Mouse (Mus musculus) kidney, adult 9 months (tissue): ENCODE results near the gene Pecr.

Source experiments
- DNase-seq: peaks from one replicate; pipeline ENCODE4 v3.0.0; 2022

Gene Pecr

DNA sequence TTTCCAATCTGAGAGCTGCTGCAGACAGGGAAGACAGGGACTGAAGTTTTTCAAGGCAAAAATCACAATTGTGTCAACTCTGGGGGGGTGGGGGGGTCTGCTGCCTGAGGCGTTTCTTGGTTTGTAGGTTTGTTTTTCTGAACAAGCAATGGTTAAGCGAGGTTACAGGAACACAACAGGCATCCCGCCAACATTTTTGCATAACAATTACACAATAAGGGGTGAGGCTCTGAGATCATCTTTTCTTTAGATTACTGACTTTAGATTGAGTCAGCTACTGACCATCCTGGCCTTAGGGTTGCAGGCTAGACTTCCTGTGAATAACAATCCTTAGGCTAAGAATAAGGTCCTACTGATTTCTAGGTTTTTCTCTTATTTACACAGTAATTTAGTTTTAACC, 55.1 kb downstream of the Pecr start:
- DNase-seq: no peak

DNA sequence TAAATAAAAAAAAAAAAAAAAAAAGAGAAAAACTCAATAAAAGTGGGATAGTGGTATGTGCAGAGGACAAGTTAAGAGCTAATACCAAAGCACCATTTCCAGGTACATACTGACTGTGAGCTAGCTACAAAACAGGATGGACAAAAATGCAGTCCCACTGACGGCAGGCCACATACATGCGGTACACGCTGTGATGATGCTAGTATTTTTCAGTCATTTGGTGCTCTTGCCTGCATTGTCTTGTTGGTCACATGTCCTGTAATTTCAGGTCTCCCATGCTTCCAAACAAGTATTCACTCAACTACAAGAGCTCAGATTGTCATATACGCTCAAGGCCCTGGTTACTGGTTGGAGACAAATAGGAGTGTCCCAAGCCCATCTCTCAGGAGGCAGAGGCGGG, 56.6 kb downstream of the Pecr start:
- no peak for DNase-seq

DNA sequence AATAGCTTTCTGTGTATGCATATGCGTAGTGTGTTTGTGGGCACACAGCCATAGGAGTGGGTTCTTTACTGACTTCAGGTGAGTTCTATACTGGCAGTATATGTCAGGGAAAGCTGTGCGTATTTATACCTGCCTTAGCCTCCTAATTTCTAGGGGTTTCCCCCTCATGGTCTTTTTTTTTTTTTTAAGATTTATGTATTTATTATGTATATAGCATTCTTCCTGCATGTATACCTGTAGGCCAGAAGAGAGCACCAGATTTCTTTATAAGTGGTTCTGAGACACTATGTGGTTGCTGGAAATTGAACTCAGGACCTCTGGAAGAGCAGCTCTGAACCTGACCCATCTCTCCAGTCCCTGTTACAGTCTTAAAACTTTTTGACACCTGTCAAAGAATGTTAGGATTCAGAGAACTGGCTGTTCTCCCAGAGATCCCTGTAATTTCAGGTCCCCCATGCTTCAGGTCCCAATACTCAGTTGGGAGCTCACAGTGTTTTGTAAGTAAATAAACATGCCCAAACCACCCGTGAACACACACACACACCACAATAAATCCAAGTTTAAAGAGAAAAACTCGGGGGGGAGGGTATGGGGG, 57.1 kb downstream of the Pecr start:
- DNase-seq: no peak

DNA sequence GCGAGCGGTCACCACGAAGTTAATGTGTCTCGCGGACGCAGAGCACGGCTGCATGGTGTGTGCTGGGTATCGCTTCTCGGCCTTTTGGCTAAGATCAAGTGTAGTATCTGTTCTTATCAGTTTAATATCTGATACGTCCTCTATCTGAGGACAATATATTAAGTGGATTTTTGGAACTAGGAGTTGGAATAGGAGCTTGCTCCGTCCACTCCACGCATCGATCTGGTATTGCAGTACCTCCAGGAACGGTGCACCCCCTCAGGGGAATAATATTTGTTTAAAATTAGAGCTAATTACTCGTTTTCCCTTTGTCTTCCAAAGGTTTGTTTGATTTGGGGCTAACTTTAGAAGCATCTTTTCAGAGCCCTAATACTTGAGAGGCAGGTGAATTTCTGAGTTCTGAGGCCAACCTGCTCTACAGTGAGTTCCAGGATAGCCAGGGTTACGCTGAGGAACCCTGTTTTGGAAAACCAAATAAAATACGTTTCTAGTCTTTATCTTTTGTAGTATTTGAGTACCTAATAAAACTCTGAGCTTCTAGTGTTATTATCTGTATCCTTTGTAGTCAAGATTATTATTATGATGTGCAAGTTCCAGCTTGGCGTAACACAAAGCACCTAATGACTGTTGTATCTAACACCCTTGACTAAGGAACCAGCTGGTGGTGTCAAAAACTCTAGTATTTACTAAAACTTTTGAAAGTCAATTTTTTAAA, 57.8 kb downstream of the Pecr start:
- DNase-seq: peak; percentile 55

DNA sequence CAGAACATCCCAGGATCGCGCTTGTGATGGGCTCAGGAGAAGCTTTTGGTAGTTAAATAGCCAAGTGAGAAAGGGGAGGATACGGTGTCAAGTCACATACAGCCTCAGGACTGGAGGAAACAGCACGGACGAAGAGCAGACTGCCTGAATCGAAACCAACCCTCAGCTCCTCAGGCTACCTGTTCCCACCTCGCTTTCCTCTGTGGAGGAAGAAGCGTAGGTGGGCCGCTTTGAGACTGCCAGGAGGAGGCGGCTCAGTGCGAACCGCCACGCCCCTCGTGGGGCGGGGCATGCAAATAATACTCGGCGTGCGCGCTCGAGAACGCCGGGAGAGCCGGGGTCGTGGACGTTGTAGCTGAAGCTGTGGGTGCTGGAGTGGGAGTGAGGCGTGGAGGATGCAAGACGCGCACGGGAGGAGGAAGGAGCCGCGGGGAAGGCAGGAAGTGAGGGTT, 58.4 kb downstream of the Pecr start:
- DNase-seq: peak; percentile 81

DNA sequence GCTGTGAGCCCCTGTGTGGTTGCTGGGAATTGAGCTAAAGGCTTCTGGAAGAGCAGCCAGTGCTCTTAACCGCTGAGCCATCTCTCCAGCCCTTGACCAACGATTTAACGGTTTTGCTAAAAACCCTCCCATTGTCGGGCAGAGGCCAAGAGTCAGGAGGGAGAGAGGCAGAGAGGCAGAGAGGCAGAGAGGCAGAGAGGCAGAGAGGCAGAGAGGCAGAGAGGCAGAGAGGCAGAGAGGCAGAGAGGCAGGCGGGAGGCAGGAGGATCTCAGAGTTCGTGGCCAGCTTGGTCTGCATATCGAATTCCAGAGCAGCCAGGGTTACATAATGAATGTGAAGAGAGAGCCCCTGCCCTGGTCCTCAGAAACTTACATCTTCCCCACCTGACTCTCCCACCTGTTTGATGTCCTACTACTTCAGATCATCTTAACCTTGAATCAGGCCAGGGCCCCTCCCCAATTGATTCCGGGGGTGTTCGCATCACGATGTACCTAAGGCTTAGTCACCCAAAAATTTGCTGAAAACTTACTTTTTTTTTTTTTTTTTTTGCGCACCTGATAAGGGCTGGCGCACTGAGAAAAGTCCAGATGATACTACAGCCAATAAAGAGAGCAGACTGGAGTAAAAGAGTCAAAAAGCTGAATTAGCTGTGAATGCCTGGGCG, 58.9 kb downstream of the Pecr start:
- DNase-seq: no peak

DNA sequence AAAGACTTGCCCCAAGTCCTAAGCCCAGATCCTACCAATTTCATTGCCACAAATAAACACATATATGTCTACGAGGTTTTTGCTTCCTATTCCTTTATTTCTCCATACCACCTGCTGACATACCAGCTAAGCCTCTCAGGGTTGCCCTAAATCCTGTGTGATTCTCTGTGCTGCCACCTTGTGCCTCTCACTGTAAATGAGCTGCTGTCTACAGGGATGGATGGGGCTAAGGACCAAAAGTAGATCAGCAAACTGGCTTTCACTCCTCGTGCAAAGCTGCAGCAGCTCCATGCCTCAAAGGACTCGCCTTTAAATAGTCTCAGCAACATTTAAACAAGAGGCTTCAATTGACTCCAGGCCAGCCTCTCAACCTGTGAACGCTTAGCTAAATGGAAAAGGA, 64.1 kb downstream of the Pecr start:
- DNase-seq: no peak

DNA sequence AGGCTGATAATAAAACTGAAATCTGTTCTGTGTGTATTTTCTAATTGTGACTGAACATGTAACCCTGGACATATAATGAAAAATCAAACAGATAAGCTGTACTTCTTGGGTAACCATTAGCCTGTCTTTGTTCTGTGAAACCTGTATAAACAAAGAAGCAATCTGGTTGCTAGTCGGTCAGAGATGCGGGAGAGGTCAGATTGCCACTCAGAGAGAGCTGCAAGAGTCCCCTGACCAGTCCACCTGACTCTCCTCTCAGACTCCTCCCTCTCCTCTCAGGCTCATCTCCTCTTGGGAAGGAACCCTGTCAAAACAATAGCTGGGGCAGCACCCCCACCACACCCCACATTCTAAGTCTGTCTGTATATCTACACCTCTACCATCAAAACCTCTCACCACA, 65.0 kb downstream of the Pecr start:
- DNase-seq: no peak

DNA sequence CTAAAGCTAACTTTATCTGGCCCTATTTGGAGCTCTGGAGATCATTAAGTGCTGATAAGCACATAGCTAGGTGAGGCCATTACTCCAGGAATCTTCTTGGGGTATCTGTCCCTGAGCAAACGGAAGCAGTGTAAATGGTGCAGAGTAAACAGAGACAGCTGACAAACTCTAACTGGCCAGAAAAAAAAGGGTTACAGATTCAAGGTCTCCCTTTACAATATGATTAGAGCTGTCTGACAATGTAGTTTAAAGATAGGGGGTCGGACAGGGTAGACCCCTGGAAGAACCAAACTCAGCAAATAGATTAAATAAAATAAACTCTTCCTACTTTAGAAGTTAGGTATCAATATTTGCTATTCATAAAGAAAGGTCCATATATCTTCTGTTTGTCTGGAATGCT, 65.5 kb downstream of the Pecr start:
- DNase-seq: no peak

DNA sequence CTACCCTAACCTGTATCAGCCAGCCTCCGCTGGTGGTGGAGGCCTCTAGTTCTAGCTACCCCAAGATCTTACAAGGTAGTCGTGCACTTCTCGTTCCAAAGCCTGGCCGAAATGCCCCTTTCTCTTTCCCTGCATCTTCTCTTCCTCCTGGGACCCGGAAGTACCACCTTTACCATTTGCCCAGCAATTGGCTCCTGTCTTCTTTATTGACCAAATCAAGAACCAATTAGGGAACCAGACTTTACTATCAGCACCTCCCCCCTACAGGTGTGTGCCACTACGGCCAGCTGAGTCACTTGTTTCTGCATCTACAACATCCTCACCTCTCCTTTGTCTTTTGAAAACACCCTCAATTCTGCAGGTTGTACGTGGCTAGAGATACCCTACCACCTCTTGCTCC, 67.4 kb downstream of the Pecr start:
- no peak for DNase-seq

DNA sequence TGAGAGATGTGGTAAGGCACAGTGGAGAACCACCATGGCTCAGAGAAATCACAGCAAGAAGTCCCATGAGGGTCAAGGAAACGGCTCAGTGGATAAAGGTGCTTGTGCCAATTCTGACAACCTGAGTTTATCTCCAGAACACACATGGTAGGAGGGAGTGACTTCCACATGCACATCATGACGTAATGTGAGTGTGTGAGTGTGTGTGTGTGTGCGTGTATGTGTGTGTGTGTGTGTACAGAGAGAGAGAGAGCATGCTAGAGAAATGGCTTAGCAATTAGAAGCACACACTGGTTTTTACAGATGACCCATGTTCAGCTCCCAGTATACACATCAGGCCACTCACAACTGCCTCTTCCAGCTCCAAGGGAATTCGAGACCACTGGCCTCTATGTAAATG, 68.9 kb downstream of the Pecr start:
- DNase-seq: no peak

DNA sequence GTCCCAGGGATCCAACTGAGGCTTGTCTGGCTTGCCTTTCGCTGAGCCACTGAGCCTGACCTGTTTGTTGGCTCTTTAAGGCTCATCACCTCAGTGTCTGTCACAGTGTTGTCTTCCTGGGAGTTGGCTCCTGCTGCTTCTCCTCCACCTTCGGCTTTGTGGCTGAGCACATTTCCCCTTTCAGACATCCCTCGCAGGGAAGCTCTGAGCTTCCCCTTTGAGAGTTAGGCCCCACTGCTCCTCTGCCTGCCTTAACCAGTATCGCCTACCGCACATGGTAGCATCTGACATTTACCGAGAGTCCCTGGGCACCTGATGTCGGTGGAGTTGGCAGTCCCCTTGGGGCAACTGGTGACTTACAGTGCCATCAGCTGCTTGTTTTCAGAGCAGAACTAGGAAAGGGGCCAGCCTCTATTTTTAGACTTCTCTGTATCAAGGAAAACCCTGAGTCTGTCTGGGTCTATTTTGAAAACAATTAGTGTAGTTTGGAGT, 69.6 kb downstream of the Pecr start:
- no peak for DNase-seq

DNA sequence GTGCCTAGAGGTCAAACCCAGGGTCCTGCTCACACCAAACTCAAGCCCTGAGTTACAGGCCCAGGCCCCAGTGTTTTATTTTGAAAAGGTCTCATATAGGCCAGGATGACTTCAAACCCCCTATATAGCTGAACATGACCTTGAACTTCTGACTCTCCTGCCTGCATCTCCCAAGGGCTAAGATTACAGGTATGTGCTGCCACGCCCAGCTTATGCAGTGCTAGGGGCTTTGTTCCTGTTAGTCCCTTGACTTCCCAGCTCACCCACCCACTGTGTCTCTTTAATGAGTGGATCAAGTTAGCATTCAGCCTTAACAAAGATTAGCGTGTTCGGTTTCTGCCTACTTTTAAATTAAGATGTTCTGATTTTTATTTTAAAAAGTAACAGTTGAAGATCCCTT, 70.2 kb downstream of the Pecr start:
- DNase-seq: no peak

DNA sequence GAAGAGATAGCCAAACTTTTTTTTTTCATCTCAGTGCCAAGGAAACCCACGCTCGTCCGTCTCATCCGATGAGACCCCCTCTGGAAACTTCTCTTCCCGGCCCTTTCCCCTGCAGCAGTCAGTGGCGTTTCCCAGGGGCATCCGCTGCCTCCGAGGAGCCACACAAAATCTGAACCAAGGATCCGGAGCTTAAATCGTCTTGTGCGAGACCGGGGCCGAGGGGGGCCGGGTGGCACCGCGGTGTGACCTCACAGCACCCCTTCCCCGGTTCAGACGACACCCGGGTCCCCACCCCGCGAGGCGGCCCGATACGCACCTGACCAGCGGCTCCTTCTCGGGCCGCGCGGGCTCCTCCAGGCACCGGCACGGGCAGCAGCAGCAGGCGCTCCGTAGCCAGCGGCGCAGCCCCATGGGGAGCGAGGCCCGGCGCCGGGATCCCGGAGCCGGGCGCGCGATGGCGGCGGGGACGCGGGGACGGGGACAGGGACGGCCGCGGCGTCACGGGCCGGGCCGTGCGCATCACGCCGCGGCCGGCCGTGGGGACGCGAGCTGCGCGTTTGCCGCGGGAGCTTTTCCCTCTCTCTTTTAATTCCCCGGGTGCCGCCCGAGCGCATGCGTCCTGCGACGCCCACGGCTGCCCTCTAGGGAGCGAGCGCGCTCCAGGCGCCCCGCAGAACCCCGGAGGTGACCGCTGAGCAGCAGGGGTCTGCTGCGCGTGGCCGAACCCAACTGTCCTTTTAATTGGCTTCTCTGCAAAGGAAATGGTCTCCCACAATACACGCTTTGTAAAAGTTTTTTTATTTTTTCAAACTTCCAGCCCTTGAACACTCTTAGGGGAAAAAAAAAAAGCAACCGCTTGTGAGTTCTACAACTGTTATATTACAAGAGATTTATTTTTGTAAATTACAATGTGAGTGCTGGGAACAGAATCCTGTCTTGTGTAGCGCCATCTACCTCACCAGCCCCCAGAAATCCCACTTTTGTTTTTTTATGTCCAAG, 72.1 kb downstream of the Pecr start, which contains the start of gene Mreg:
Mreg (minus strand) TSS at position 607 of the 999 bp plus-strand sequence.
- peak; percentile 52 for DNase-seq

DNA sequence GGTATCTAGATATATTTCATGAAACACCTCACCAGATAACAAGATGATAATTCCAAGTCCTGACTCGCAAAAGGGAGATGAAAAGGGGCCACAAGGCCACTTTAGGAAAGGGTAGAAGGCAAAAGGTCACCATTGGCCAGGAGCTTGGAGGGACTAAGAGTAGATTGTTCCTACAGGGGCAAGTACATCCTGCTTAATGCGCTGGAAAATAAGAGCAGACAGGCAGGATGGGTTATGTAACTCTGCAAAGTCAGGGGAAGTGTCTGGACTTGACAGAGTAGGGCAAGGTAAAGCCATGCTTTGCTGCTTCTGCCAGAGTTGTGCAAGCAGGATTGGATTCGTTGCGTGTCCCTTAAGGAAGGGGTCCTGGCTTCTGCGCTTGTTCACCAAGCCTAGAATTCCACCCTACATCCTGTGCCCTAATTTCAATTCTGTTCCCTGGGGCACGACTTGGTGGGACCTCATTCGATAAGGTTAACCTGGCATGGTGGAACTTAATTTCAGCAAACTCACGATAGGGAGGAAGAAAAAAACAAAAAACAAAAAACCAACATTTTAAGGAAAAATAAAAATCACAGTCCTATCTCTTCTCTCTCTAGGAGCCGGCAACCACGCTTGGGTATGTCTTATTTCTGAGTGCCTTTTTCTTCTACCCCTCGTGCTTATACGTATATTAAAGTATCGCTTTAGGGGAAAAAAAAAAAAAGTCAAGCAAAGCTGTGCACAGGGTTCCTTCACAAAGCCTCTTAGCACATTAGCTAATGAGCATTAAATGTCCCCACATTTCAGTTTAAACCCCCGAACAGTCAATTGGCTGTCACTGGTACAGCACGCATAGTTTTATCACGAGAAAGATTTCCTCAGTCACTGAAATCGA, 73.1 kb downstream of the Pecr start:
- no peak for DNase-seq
